Mouse (Mus musculus) embryonic facial prominence, embryonic 14.5 days (tissue): ENCODE data around the gene Crispld2. TPM values are rescaled to one million over a fixed set of nuclear protein-coding genes. Genes with fewer than 3 reads are reported as not detected.

Source experiments
- ATAC-seq: fragments of 200-750 bp; cut with Nextera tagmentation; 2 replicates; pipeline ENCODE4 v1.8.0; 2017; ENCODE audit warnings: low read depth, moderate number of reproducible peaks, moderate TSS enrichment
- DNase-seq: peaks from one replicate; pipeline ENCODE4 v3.0.0-alpha.2; 2015; ENCODE audit warnings: low spot score
- H3K27ac ChIP-seq: fragments of 300-500 bp; sonication (generic); replicated peaks from 2 replicates; pipeline ENCODE4 v1.5.1; 2014; ENCODE audit warnings: low read depth, mild to moderate bottlenecking, low read length, moderate library complexity
- H3K27me3 ChIP-seq: fragments of 300-500 bp; sonication (generic); replicated peaks from 2 replicates; pipeline ENCODE4 v1.6.1; 2014; ENCODE audit warnings: low read length; ENCODE audit not compliant: control insufficient read depth, insufficient read depth
- H3K36me3 ChIP-seq: fragments of 300-500 bp; sonication (generic); 2 replicates; pipeline ENCODE4 v1.6.1; 2014; ENCODE audit warnings: low read length, mixed read lengths; ENCODE audit not compliant: control insufficient read depth, insufficient read depth
- H3K4me1 ChIP-seq: fragments of 300-500 bp; sonication (generic); 2 replicates; pipeline ENCODE4 v1.6.1; 2014; ENCODE audit warnings: antibody characterized with exemption, low read length; ENCODE audit not compliant: control insufficient read depth, insufficient read depth
- H3K4me2 ChIP-seq: fragments of 300-500 bp; sonication (generic); 2 replicates; pipeline ENCODE4 v1.6.1; 2014; ENCODE audit warnings: low read depth, mild to moderate bottlenecking, low read length, moderate library complexity, mixed read lengths
- H3K4me3 ChIP-seq: fragments of 300-500 bp; sonication (generic); 2 replicates; pipeline ENCODE4 v1.5.1; 2014; ENCODE audit warnings: low read depth, mild to moderate bottlenecking, low read length
- H3K9ac ChIP-seq: fragments of 300-500 bp; sonication (generic); 2 replicates; pipeline ENCODE4 v1.6.1; 2014; ENCODE audit warnings: low read depth, mild to moderate bottlenecking, low read length, moderate library complexity, mixed read lengths
- H3K9me3 ChIP-seq: fragments of 300-500 bp; sonication (generic); 2 replicates; pipeline ENCODE4 v1.6.1; 2016; ENCODE audit warnings: low read length; ENCODE audit not compliant: control insufficient read depth
- WGBS: fragments of 180-500 bp; shearing (Covaris S2); extraction: QIAGEN DNeasy Blood & Tissue Kit; methylation state at CpG from one replicate; pipeline ENCODE4 v1.1.7; 2014; 5-methylcytosine and 5-hydroxymethylcytosine counted together
- polyA plus RNA-seq: library from polyadenylated mRNA; unstranded; fragments of >200 nt; fragmentation: Nextera tagmentation; extraction: Ambion mirVana; gene quantifications from 2 replicates; pipeline ENCODE4 v1.2.1, GENCODE M21; 2014

Crispld2 gene
- polyA plus RNA-seq, 1 experiment from 2014 or later = 5.6 TPM

DNA sequence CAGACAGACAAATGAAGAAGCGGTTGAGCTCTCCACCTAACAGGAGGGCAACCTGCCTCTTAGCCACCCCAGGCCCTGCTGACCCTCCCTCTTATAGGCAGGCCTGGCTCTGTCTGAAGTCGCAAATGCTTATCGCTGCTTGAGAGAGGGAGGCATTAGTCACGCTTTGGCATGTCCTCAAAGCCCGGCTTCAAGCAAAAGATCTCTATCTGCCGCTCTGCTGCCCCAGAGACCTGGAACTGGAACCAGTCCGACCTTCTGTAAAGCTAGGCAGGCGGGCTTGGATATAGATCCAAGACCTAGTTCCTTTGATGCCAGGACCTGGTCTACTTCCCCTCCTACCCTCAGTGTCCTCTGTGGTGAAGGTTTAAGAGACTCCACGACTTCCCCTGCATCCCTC is 80.0 kb downstream of the Crispld2 start:
- Histone ChIP-seq H3K9me3 (no peaks in the 10 kb centered on the region), H3K27ac (no peak overlapping the region)

DNA sequence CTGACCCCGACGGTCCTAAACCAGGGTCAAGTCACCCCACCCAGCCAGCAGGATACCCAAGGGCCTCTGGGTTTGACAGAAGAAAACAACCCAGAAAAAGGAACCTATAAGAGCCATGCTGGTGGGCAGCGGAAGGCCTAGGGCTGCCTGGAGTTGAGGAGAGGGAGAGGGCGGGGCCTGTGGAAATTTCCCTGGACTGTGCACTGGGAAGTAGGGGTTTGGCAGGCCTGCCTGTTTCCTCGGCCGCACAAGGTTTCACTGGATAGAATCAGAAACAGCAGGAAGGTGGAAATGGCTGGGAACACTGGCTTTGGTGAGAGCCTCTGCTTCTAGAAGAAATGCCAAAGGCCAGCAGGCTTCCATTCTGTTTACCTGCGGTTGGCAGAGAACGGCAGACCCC is 80.6 kb downstream of the Crispld2 start:
- ATAC-seq (no peak), DNase-seq (peak; percentile 32)
- WGBS = 69% methylated on average over 8 of the region's 8 CpGs
- Histone ChIP-seq H3K27ac (no peak overlapping the region), H3K9me3 (no peaks in the 10 kb centered on the region), H3K4me2 (no peak overlapping the region), H3K36me3 (no peaks in the 10 kb centered on the region), H3K4me3 (no peak overlapping the region), H3K27me3 (no peaks in the 10 kb centered on the region), H3K4me1 (no peaks in the 10 kb centered on the region; the same call in none of the 2 replicates), H3K9ac (0 out of 2 replicates have a peak overlapping the region, but pooled peaks have one; percentile 28)

More for the DNA sequence above, 80.0 kb downstream of the Crispld2 start:
- ATAC-seq = no peak
- Histone ChIP-seq H3K4me2 (no peak overlapping the region), H3K36me3 (no peaks in the 10 kb centered on the region), H3K9ac (no peak overlapping the region), H3K4me1 (no peaks in the 10 kb centered on the region; the same call in none of the 2 replicates), H3K27me3 (no peaks in the 10 kb centered on the region), H3K4me3 (no peak overlapping the region)
- 62% methylated on average over 9 of the region's 9 CpGs for WGBS
- DNase-seq = no peak

DNA sequence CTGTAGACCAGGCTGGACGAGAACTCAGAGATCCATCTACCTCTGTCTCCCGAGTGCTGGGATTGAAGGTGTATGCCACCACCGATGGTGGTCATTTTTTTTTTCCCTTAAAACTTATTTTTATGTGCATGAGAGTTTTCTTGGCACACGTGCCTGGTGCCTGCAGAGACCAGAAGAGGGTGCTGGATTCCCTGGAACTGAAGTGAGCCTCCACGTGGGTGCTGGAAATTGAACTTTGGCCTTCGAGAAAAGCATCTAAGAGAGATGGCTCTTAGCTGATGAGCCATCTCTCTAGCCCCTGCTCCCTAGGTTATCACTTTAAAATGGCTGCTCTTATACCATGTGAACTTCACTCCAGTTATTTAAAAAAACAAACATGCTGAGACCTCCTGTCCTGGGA is 82.3 kb downstream of the Crispld2 start:
- Histone ChIP-seq H3K4me1 (no peaks in the 10 kb centered on the region; the same call in 1 of the 2 replicates), H3K9me3 (no peaks in the 10 kb centered on the region), H3K36me3 (no peaks in the 10 kb centered on the region), H3K4me2 (no peak overlapping the region), H3K9ac (no peak overlapping the region), H3K27me3 (no peaks in the 10 kb centered on the region), H3K27ac (no peak overlapping the region), H3K4me3 (no peak overlapping the region)
- WGBS = 75% methylated on average over 6 of the region's 6 CpGs
- ATAC-seq (no peak), DNase-seq (no peak)

DNA sequence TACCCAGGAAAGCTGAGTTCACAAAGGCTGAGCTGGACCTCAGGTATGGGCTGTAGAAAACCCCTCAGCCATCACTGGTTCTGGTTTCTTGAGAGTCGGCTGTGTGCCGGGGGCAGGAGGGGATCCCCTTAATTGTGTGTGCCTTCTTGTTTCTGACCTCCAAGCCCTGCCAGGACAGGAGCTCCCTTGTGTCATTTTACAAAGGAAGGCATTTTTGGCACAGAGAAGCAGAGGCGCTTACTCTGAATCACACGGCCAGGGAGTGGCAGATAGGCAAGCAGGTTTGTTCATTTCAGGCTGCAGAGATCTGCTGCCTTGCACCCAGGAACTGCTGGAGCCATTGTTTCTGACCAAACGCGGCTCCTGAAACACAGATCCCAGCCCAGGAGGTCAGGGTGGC is 83.1 kb downstream of the Crispld2 start:
- no peak overlapping the region for H3K4me2 ChIP-seq
- H3K9me3 ChIP-seq = no peaks in the 10 kb centered on the region
- no peaks in the 10 kb centered on the region for H3K27me3 ChIP-seq
- WGBS = 43% methylated on average over 6 of the region's 6 CpGs
- H3K4me1 ChIP-seq = no peaks in the 10 kb centered on the region; the same call in 1 of the 2 replicates
- DNase-seq = no peak
- no peak overlapping the region for H3K27ac ChIP-seq
- no peak overlapping the region for H3K4me3 ChIP-seq
- H3K36me3 ChIP-seq = no peaks in the 10 kb centered on the region
- no peak for ATAC-seq
- 0 out of 2 replicates have a peak overlapping the region, but pooled peaks have one; percentile 10 for H3K9ac ChIP-seq

DNA sequence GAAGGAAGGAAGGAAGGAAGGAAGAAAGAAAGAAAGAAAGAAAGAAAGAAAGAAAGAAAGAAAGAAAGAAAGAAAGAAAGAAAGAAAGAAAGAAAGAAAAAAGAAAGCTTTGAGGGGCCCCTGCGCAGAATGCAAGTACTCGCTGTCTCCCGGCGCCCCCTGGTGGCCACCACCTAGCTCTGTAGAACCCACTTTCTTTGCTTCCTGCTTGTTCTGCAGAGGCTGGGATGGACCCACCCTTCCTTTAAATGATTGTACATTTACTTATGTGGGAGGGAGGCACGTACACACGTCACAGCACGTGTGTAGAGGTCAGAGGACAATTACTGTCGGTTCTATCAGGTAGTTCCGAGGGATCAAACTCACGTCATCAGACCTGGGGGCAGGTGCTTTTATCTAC is 85.8 kb downstream of the Crispld2 start:
- DNase-seq = peak; percentile 87
- Histone ChIP-seq H3K4me3 (no peak overlapping the region), H3K27me3 (no peaks in the 10 kb centered on the region), H3K4me2 (no peak overlapping the region), H3K9me3 (no peaks in the 10 kb centered on the region), H3K36me3 (peaks cover 25% of the 10 kb centered on the region; the same call in 1 of the 2 replicates), H3K9ac (no peak overlapping the region), H3K4me1 (no peaks in the 10 kb centered on the region), H3K27ac (no peak overlapping the region)
- ATAC-seq = no peak; the same call in 1 of the 2 replicates
- WGBS = 14% methylated on average over 10 of the region's 10 CpGs

DNA sequence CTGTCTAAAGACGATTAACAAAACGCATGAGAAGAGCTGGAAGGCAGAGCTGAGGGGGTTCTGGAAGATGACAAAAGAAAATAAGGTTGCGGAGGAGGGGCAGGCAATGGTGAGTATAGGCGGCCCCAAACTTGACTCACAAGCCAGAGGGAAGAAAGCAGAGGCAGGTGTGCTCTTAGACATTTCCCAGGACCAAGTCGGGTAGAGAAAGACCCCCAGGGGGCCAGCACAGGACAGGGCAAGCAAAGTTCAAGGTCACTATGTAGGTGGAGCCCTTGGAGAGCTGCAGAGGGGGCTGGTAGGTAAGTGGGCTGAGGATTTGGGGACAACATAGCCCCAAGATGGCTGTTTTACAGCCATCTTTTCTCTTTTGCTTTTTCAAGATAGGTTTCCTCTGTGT is 87.1 kb downstream of the Crispld2 start:
- Histone ChIP-seq H3K4me2 (no peak overlapping the region), H3K9ac (no peak overlapping the region), H3K36me3 (peaks cover 33% of the 10 kb centered on the region; the same call in 1 of the 2 replicates), H3K27ac (no peak overlapping the region), H3K27me3 (no peaks in the 10 kb centered on the region), H3K9me3 (no peaks in the 10 kb centered on the region), H3K4me1 (no peaks in the 10 kb centered on the region), H3K4me3 (no peak overlapping the region)
- WGBS = 49% methylated on average over 5 of the region's 5 CpGs
- DNase-seq (no peak), ATAC-seq (no peak)

DNA sequence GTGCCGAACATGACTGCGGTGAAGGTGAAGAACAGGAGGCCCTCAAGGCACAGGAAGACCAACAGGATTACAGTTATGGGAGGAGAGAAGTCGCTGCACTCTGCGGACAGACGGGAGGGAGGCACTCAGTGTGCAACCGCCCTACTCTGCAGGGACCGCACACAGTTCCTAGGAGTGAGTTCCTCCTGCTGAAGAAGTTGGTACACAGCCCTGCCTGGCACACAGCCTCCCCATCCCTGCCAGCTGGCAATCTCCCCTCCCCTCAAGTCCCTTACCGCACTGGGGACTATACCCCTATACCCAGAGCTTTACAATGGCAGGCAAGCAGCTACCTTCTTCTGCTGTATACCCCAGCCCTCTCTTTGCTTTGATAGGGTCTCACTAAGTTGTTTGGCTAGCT is 91.0 kb downstream of the Crispld2 start:
- no peak overlapping the region for H3K27ac ChIP-seq
- no peak overlapping the region for H3K9ac ChIP-seq
- H3K27me3 ChIP-seq = no peaks in the 10 kb centered on the region
- WGBS = 94% methylated on average over 8 of the region's 8 CpGs
- no peak for DNase-seq
- no peaks in the 10 kb centered on the region for H3K9me3 ChIP-seq
- no peak overlapping the region for H3K4me3 ChIP-seq
- no peaks in the 10 kb centered on the region for H3K4me1 ChIP-seq
- H3K36me3 ChIP-seq = peaks cover 69% of the 10 kb centered on the region
- ATAC-seq = no peak
- H3K4me2 ChIP-seq = no peak overlapping the region

DNA sequence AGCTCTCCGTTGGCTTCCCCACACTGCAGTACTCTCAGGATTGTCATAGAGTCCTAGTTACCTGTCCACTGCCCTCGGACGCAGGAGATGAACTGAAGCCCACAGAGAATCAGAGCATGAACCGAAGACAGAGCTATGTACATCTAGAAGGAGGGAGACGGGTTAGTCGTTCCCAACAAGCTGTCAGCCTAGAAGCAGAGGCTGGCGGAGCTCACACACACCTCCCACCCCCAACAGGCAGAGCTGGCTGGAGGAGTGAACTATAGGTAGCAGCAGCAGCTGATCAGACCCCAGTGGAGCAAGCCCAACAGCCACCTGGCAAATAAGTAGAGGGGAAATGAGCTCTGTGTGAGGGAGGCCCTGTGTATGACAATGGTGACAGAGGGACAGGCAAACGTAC is 92.5 kb downstream of the Crispld2 start:
- Histone ChIP-seq H3K27ac (no peak overlapping the region), H3K27me3 (no peaks in the 10 kb centered on the region), H3K36me3 (peaks cover 78% of the 10 kb centered on the region), H3K9me3 (no peaks in the 10 kb centered on the region), H3K4me3 (no peak overlapping the region), H3K4me1 (no peaks in the 10 kb centered on the region), H3K4me2 (no peak overlapping the region), H3K9ac (no peak overlapping the region)
- ATAC-seq = no peak
- no peak for DNase-seq
- 89% methylated on average over 8 of the region's 8 CpGs for WGBS

DNA sequence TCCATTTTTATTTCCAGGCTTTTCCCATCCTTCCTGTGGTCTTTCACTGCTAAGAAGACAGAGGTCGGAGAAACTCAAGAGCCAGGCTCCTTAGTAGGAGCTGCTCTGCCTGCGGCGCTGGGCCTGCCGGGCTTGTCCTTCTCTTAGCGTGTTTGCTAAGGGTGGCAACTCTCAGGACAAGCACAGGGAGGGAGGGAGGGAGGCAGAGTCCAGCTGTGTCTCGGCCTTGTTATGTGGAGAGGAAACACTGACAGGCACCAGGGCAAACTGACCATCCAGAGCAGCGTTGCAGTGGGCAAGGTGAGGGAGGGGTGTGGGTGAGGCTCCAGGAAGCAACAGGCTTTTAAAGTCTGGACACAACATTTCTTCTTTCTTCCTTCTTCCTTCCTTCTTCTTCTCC is 97.3 kb downstream of the Crispld2 start:
- Histone ChIP-seq H3K4me3 (no peak overlapping the region), H3K4me2 (no peak overlapping the region), H3K9ac (no peak overlapping the region), H3K27ac (no peak overlapping the region), H3K36me3 (peaks cover 69% of the 10 kb centered on the region), H3K27me3 (no peaks in the 10 kb centered on the region), H3K4me1 (no peaks in the 10 kb centered on the region), H3K9me3 (no peaks in the 10 kb centered on the region)
- ATAC-seq (no peak), DNase-seq (no peak)
- 89% methylated on average over 7 of the region's 7 CpGs for WGBS
